Mouse (Mus musculus) bone marrow, adult 2 months (tissue): ENCODE measurements around the gene Dkk3.

Experiments used
- CTCF ChIP-seq: fragments of 200-500 bp; IDR thresholded peaks from 2 replicates; pipeline ENCODE4 v1.5.1; 2011; ENCODE audit warnings: low read length, control low read depth; ENCODE audit not compliant: control insufficient read depth, insufficient read depth
- POLR2A ChIP-seq: fragments of 200-500 bp; IDR thresholded peaks from 2 replicates; pipeline ENCODE4 v1.6.1; 2011; ENCODE audit warnings: low read depth, mild to moderate bottlenecking, control low read depth, low read length, borderline replicate concordance; ENCODE audit not compliant: control insufficient read depth

- TF ChIP-seq CTCF (no peak), POLR2A (no peak)
Observed at GRCm38 (mm10) chr7:112125625-112126260, 33.1 kb downstream of the Dkk3 start.
